Mouse (Mus musculus) lung, postnatal 10 days (tissue): Measurements from ENCODE around the gene Prim2.
A peak's percentile ranks its signal among the peaks of the same experiment; 100 is the strongest.
"Not testable (repeated sequence)": the region's sequence is repeated elsewhere in the genome, so short reads cannot be mapped to it uniquely, and the experiment has no call there.

ENCODE experiments used
- DNase-seq: peaks from one replicate; pipeline ENCODE4 v3.0.0; 2021

Prim2 gene

DNA sequence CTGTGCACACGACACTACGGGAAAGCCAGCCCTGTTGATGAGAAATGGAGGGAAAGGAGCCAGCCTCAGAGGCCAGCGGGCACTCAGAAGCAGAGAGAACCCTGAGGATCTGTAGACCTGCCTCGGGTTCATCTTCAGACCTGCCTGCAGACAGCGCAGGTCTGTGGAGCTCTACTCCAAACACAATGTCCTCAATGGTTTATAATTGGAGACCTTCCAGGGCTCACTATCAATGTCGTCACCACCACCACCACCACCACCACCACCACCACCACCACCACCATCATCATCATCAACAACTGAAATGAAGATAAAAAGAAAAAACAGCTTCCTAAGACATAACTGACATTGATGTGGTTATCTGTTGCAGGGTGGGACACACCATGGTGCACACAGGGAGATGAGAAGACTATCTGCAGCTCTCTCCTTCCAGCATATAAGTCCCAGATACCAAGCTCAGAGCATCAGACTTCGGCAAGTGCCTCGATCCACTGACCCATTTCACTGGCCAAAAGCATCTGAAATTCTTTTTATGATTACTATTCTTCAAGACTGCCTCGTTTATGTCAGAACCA is 20.0 kb downstream of the Prim2 start:
- DNase-seq: no peak

DNA sequence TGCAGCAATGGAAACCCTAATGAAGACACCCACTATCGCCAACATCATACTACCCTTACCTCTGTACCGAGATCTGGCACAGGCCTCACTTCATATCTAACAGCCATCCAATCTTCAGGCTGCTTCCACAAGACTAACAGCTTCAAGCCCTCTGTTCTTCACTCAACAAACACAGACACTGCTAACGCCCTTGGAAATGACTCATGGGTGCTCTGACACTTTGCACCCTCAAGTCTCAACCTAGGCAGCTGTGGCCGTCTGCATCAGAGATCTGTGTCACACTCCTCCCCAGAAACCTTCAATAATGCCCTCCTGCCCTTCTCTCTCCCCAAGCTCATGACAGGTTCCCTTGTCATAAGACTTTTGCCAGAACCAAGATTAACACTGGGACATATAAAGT is 20.6 kb downstream of the Prim2 start:
- DNase-seq: no peak

DNA sequence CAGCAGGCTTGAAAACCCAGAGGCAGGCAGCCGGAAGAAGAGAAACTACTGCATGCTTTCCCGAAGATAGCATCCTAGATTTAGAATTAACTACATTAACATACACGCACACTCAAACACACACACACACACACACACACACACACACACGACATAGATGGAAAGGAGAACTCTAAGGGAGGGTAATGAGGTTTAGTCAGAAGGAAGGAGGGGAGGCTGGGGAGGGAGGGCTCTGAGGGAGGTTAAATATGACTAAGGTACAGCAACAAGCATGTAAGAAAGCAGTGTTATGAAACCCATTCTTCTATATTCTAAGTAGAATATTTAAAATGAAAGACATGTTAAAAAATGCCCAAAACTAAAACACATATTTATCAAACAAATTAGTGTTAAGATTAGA is 21.9 kb downstream of the Prim2 start:
- DNase-seq: no peak

DNA sequence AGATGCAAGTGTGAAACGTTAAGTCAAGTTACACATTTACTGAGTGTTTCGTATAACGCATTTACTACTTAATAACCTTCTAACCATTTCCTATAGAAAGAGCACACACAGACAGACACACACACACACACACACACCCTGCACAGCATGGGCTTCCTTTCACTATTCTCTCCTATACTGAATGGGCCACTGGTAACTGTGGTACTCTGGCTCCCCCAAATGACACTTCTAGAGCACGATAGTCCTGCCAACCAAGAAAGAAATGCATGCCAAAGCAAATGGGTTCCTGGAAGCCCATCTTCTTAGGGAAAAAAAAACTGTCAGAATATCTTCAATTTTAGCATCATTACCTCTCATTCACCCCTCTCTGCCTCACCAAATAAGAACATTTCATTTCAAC is 22.4 kb downstream of the Prim2 start:
- DNase-seq: peak; percentile 25

- DNase-seq: peak; percentile 58
Measured at GRCm38 (mm10) chr1:33645689-33646088, 23.9 kb downstream of the Prim2 start.

GRCm38 (mm10) chr1:33641139-33641538 is 28.5 kb downstream of the Prim2 start:
- DNase-seq: no peak

DNA sequence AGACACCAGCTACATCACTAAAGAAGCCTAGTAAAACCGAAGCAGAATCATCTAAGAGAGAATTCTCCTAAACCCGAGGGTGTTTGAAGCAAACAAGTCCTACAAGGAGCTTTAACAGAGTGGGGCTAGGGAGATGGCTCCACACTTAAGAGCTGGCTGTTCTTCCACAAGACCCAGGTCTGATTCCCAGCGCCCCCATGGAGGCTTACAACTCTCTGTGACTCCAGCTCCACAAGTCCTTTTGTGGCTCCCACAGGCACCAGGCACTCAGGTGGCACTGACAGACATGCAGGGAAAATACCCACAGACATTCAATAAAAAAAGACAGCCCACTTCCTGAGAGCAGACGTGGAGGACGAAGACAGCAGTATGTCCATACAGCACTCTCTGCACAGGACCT is 29.5 kb downstream of the Prim2 start:
- DNase-seq: no peak

DNA sequence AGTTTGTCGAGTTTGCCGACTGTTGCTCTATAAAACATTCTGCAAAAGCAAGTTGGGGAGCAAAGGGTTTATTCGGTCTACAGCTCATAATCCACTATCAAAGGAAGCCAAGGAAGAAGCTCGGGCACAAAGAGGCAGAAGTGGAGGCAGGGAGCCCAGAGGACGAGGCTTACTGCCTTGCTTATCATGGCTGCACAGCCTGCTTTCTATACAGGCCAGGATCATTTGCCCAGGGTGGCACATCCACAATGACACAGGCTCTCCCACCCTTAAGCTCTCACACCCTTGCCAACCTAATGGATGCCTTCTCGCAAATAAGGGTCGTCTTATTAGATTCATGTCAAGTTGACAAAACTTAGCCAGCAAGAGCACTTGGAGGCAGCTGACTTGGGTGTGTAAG is 30.4 kb downstream of the Prim2 start:
- no peak for DNase-seq

DNA sequence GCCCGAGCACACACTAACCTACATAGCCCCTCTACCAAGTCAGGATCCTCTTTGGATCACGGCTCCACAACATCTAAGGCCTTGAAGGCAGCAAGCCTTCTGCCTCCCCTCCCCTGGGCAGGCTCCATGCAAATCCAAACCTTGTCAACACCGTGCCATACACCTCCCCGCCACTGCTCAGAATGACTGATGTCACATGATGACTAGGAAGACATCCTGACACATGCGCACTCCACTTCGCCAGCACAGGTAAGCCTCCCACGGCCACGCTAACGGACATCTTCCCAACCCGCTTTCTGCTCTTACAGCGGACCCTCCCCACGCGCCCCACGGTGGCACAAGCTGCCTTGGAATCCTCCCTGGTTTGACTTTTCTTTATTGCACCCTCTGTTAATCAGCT is 31.8 kb downstream of the Prim2 start:
- no peak for DNase-seq

DNA sequence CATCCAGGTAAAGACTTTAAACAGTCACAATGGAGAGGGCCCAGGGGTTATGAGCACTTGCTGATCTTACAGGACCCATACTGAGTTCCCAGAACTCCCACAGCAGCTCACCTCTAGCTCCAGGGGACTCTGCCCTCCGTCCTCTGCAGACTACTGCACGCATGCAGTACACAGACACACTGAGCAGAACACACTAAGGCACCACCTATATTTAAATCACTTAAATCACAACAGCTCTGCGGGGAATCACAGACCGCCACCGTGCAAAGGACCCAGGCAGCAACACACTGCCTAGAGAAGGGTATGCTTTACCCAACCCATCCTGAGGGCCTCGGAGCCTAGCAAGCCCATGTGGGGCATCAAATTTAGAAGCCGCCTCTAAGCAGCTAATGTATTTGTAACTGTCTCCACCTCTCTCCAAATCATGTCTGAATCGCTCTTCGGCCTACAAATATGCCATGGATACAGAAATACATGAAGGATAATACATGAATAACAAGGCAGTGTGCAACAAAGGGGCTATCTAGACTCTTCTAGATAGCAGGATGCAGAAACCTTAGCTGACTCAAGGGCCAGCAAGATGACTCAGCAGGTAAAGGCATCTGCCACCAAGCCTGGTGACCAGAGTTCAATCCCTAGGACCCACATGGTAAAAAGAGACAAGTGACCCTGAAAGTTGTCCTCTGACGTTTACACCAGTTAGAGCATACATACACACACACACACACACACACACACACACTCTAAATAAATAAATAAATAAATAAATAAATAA is 33.0 kb downstream of the Prim2 start:
- no peak for DNase-seq

DNA sequence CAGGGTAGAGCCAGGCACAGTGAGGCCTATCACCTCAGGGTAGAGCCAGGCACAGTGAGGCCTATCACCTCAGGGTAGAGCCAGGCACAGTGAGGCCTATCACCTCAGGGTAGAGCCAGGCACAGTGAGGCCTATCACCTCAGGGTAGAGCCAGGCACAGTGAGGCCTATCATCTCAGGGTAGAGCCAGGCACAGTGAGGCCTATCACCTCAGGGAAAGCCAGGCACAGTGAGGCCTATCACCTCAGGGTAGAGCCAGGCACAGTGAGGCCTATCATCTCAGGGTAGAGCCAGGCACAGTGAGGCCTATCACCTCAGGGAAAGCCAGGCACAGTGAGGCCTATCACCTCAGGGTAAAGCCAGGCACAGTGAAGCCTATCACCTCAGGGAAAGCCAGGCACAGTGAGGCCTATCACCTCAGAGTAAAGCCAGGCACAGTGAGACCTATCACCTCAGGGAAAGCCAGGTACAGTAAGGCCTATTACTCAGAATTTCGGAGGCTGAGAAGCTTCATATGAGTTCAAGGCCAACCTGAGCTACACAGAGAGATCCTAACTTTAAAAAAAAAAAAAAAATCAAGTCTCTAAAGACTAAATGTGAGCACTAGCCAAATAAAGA is 38.5 kb downstream of the Prim2 start:
- not testable (repeated sequence) for DNase-seq

GRCm38 (mm10) chr1:33627803-33628202 is 41.8 kb downstream of the Prim2 start:
- DNase-seq: no peak

- DNase-seq: no peak
Measured at GRCm38 (mm10) chr1:33627070-33627469, 42.5 kb downstream of the Prim2 start.

GRCm38 (mm10) chr1:33624900-33625299 is 44.7 kb downstream of the Prim2 start:
- DNase-seq: no peak

DNA sequence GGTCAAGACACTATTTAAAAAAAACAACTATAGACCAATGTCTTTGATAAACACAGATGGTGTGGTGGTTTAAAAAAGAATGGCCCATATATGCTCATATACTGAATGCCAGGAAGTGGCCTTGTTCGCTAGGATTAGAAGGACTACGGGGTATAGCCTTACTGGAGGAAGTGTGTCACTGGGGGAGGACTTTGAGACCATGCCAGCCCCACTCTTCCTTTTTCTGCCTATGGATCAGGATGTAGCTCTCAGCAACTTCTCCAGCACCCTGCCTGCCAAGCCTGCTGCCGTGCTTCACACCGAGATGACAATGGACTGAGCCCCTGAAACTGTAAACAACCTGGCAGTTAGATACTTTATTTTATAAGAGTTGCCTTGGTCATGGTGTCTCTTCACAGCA is 45.2 kb downstream of the Prim2 start:
- DNase-seq: no peak

DNA sequence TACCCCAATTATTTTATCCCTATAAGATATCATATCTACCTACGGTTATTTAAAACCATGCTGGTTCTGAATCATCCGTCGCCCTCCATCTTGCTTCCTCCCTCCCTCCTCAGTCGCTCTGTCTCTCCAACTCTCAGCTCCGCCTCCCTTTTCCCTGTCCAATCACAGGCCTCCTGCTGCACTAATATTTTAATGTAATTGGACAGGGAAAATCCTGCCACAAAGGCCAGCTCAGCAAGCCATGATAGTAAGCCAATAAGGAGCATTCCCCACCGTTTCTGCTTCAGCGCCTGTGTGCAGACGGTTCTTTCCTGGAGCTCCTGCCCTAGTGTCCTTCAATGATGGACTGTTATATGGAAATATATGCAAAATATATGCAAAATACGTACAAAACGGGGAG is 47.8 kb downstream of the Prim2 start:
- DNase-seq: no peak

DNA sequence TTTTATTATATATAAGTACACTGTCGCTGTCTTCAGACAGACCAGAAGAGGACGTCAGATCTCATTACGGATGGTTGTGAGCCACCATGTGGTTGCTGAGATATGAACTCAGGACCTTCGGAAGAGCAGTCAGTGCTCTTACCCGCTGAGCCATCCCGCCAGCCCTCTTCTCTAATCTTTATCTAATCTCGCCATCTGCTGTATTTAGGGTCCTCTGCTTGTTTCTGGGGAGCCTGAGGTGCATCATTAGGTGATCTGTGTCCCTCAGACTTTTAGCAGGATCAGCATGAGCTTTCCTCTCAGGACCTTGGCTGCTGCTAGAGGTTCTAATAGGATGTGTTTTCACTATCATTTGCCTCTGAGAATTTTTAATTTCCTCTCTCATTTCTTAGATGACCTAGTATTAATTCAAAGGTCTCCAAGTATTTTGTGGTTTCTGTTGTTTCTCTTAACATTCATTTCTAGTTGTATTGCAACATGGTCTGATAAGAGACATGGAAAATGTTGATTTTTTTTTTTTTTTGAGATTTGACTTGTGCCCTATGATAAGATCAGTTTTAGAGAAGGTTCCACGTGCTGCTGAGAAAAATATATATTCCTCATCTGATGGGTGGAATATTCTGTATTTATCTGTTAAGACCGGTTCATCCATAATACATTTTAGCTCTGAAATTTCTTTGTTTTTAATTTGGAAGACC is 49.4 kb downstream of the Prim2 start:
- DNase-seq: no peak

GRCm38 (mm10) chr1:33616642-33617041 is 53.0 kb downstream of the Prim2 start:
- not testable (repeated sequence) for DNase-seq

- no peak for DNase-seq
Measured at GRCm38 (mm10) chr1:33612100-33612499, 57.5 kb downstream of the Prim2 start.

GRCm38 (mm10) chr1:33610026-33610721 is 59.4 kb downstream of the Prim2 start:
- no peak for DNase-seq

GRCm38 (mm10) chr1:33608133-33608532 is 61.5 kb downstream of the Prim2 start:
- no peak for DNase-seq

GRCm38 (mm10) chr1:33604087-33604699 is 65.4 kb downstream of the Prim2 start:
- DNase-seq: no peak

DNA sequence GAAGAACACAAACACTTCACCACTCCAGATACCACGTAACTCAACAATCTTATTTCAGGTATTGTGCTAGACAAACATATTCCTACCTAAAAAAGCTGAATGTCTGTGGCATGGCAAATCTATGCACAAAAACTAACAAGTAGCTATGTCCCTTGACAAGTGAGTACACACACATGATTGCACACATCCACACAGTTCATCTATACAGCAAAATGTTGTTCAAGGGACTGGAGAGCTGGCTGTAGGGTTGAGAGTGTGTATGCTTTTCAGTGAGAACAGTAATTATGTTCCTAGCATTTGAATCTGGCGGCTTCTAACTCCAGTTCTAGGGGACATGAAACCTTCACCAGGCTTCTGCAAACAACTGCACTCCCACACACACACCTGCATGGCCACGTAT is 69.9 kb downstream of the Prim2 start:
- DNase-seq: no peak
